Mouse (Mus musculus): ENCODE data around the gene Slc16a12. TPM values are rescaled to one million over a fixed set of nuclear protein-coding genes. Genes with fewer than 3 reads are reported as not detected.

The Slc16a12 gene
- polyA plus RNA-seq, 1 experiment from 2014 or later, result 13.4 TPM

DNA sequence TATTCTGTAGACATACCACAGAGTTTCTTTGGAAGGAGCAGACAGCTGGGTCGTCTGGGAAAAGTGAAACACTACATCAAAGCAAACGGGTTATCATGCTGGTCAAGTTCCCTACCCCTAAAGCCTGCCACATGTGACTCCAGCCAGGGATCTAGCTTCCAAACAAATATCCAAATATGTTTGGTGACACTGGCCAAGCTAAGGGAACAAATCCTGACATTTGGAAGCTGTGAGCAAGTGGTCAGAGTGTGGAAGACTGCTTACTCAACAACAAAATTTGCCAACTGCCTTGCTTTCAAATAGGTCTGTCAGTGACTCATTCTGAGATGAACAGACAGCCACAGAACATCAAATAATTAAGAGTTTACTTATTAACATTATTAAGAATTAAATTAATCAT lies 28.6 kb downstream of the Slc16a12 start:
- no peak for TF ChIP-seq CTCF (IDR thresholded peaks at IDR 0.05; ENCODE audit: low read depth)
- Histone ChIP-seq H3K36me3 (ENCODE audit: insufficient read depth) (no peaks in the 10 kb centered on the region), H3K9me3 (ENCODE audit: low read depth, low read length) (no peaks in the 10 kb centered on the region), H3K4me1 (ENCODE audit: insufficient read depth) (no peaks in the 10 kb centered on the region), H3K4me2 (no peak overlapping the region), H3K27me3 (ENCODE audit: insufficient read depth, low read length) (no peaks in the 10 kb centered on the region), H3K4me3 (ENCODE audit: low read depth, low read length) (no peak overlapping the region), H3K27ac (ENCODE audit: low read depth) (no peak overlapping the region), H3K9ac (no peak overlapping the region)
- DNase-seq, result no peak
- 35% methylated on average over 2 of the region's 2 CpGs for WGBS
- ATAC-seq (ENCODE audit: insufficient read depth), result no peak

DNA sequence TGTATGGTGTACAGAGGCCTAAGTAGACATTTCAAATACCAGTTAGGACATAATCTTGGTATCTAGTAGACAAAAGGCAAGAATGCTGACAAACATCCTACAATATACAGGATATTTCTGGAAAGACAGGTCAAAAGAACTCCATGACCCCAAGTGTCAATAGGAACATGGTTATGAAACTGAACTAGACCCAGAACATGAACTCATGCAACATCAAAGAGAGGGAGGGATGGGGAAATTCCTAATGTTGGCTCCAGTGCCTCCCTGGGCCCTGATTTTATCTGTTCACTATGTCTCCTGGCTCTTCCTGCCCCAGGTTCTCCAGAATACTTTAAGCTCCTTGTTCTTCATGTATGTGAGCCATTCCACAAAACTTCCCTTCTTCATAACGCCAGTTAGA lies 31.2 kb downstream of the Slc16a12 start:
- Histone ChIP-seq H3K36me3 (ENCODE audit: insufficient read depth) (no peaks in the 10 kb centered on the region), H3K4me1 (ENCODE audit: insufficient read depth) (no peaks in the 10 kb centered on the region), H3K4me2 (no peak overlapping the region), H3K27ac (ENCODE audit: low read depth) (no peak overlapping the region), H3K9me3 (ENCODE audit: low read depth, low read length) (no peaks in the 10 kb centered on the region), H3K9ac (no peak overlapping the region), H3K4me3 (ENCODE audit: low read depth, low read length) (no peak overlapping the region), H3K27me3 (ENCODE audit: insufficient read depth, low read length) (no peaks in the 10 kb centered on the region)
- TF ChIP-seq CTCF (IDR thresholded peaks at IDR 0.05; ENCODE audit: low read depth), result no peak
- no peak for ATAC-seq (ENCODE audit: insufficient read depth)
- 61% methylated on average over 1 of the region's 1 CpGs for WGBS
- no peak for DNase-seq

DNA sequence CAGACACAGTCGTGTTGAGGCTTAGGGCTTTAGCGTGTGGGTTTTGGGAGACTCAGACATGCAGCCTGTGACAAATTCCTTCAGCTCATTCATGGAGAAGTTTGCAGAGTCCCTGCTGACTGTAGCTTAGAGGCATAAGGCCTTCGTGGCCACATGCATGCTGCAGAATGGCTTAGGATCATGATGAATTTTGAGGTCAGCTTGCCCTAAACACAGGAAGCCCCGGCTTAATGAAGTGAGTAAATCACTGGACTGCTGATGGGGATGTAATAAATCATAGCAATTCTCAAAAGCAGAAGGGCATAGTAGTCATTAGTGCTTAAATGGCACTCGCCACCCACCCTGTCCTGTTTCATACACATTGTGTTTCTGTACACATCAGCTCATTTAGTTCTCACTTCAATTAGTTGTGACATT lies 32.8 kb downstream of the Slc16a12 start:
- Histone ChIP-seq H3K4me3 (ENCODE audit: low read depth, low read length) (no peak overlapping the region), H3K36me3 (ENCODE audit: insufficient read depth) (no peaks in the 10 kb centered on the region), H3K4me1 (ENCODE audit: insufficient read depth) (no peaks in the 10 kb centered on the region), H3K9me3 (ENCODE audit: low read depth, low read length) (no peaks in the 10 kb centered on the region), H3K9ac (no peak overlapping the region), H3K27me3 (ENCODE audit: insufficient read depth, low read length) (no peaks in the 10 kb centered on the region), H3K27ac (ENCODE audit: low read depth) (no peak overlapping the region), H3K4me2 (no peak overlapping the region)
- no peak for TF ChIP-seq CTCF (IDR thresholded peaks at IDR 0.05; ENCODE audit: low read depth)
- peak; percentile 22 for DNase-seq
- ATAC-seq (ENCODE audit: insufficient read depth), result 0 out of 2 replicates have a peak, but pooled peaks have one; percentile 28
- WGBS, result 35% methylated on average over 5 of the region's 5 CpGs

DNA sequence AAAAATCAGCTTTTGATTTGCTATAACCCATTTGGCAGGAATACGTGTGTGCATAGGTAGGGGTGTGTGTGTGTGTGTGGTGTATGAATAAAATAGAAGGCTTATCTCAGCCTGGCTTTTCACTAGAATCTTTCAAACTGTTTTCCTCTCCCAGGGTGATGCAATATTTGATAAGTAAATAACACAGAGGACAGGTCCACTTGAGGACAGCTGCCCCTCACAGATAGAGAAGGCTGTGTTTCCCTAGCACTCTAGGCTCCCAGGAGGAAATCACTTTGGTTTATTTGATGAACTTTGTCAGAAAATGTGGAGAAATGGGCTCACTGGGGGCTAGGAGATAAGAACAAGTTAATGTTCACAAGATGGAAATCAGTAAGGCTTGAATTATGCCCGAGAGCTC lies 35.0 kb downstream of the Slc16a12 start:
- ATAC-seq (ENCODE audit: insufficient read depth) (peak; percentile 76), DNase-seq (peak; percentile 44)
- WGBS, result 48% methylated on average over 2 of the region's 2 CpGs
- no peaks in the 10 kb centered on the region for H3K9me3 ChIP-seq (ENCODE audit: low read depth, low read length)
- H3K4me1 ChIP-seq (ENCODE audit: insufficient read depth), result 0 out of 2 replicates have a peak, but pooled peaks cover 5% of the 10 kb centered on the region
- H3K27ac ChIP-seq (ENCODE audit: low read depth), result peak overlapping the region; percentile 62; the same call in 1 of the 2 replicates
- H3K4me3 ChIP-seq (ENCODE audit: low read depth, low read length), result no peak overlapping the region
- H3K27me3 ChIP-seq (ENCODE audit: insufficient read depth, low read length), result no peaks in the 10 kb centered on the region
- TF ChIP-seq CTCF (IDR thresholded peaks at IDR 0.05; ENCODE audit: low read depth), result no peak
- H3K9ac ChIP-seq, result no peak overlapping the region
- no peak overlapping the region for H3K4me2 ChIP-seq
- no peaks in the 10 kb centered on the region for H3K36me3 ChIP-seq (ENCODE audit: insufficient read depth)

DNA sequence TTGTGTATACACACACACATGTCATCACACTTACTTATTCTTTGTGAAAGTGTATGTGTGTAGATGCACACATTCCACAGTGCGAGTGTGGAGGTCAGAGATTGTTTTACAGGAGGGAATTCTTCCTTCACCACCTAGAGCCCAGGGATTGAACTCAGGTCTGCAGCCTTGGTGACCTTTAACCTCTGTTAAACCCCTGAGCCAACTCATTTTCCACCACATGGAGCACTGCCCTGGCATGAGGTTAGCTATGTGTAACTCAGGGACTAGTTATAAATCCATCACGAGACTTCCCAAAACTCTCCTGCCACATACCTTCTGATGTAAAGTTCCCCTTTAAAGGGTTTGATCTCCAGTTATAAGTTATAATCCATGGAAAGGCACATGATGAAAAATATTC lies 38.9 kb downstream of the Slc16a12 start:
- no peak for DNase-seq
- Histone ChIP-seq H3K36me3 (ENCODE audit: insufficient read depth) (no peaks in the 10 kb centered on the region), H3K4me1 (ENCODE audit: insufficient read depth) (0 out of 2 replicates have a peak, but pooled peaks cover 8% of the 10 kb centered on the region), H3K4me3 (ENCODE audit: low read depth, low read length) (no peak overlapping the region), H3K9ac (no peak overlapping the region), H3K9me3 (ENCODE audit: low read depth, low read length) (no peaks in the 10 kb centered on the region), H3K27me3 (ENCODE audit: insufficient read depth, low read length) (no peaks in the 10 kb centered on the region), H3K27ac (ENCODE audit: low read depth) (no peak overlapping the region), H3K4me2 (no peak overlapping the region)
- 58% methylated on average over 2 of the region's 2 CpGs for WGBS
- TF ChIP-seq CTCF (IDR thresholded peaks at IDR 0.05; ENCODE audit: low read depth), result no peak
- ATAC-seq (ENCODE audit: insufficient read depth), result no peak

DNA sequence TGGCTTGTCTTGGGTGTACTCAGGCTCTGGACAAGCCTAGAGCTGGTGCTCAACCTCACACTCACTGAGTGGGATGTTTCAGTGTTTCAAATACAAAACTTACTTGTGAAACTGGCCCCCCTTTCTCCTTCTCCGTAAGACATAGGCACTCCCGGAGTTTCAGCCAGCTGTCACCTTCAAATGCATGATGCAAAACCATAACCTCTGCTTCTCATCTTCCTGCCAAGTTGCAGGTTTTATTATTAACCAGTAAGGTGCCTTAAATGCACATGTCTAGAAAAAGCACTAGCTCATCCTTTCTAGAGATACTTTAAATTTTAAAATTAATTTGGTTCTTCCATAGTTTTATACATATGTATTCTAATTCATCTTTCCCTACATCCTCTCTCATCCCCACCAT lies 39.5 kb downstream of the Slc16a12 start:
- no peak overlapping the region for H3K4me2 ChIP-seq
- TF ChIP-seq CTCF (IDR thresholded peaks at IDR 0.05; ENCODE audit: low read depth), result no peak
- ATAC-seq (ENCODE audit: insufficient read depth), result no peak
- H3K27ac ChIP-seq (ENCODE audit: low read depth), result peak overlapping the region; percentile 68; the same call in 1 of the 2 replicates
- no peaks in the 10 kb centered on the region for H3K36me3 ChIP-seq (ENCODE audit: insufficient read depth)
- WGBS, result 22% methylated on average over 2 of the region's 2 CpGs
- no peak for DNase-seq
- H3K9me3 ChIP-seq (ENCODE audit: low read depth, low read length), result no peaks in the 10 kb centered on the region
- no peak overlapping the region for H3K4me3 ChIP-seq (ENCODE audit: low read depth, low read length)
- no peaks in the 10 kb centered on the region for H3K27me3 ChIP-seq (ENCODE audit: insufficient read depth, low read length)
- H3K9ac ChIP-seq, result no peak overlapping the region
- 0 out of 2 replicates have a peak, but pooled peaks cover 8% of the 10 kb centered on the region for H3K4me1 ChIP-seq (ENCODE audit: insufficient read depth)

DNA sequence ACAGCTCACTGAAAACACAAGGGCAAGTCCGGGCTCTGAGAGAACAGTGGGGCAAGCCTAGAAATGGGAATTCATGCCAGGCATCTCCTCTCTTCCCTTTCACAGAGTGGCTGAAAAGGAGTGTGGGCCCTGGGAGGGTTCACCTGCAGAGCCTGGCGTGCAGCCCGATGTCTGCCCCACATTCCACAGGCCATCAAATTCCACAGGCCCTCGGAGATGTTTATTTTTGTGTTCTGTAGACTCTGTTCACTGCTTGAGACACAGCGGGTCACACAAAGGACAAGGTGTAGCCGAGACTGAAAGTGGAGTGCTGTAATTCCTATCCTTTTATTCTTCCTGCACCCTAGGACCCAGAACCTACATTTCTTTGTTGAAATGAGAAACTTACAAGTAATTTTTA lies 40.8 kb downstream of the Slc16a12 start:
- peak overlapping the region; percentile 68 for H3K27ac ChIP-seq (ENCODE audit: low read depth)
- H3K27me3 ChIP-seq (ENCODE audit: insufficient read depth, low read length), result no peaks in the 10 kb centered on the region
- H3K4me1 ChIP-seq (ENCODE audit: insufficient read depth), result 0 out of 2 replicates have a peak, but pooled peaks cover 8% of the 10 kb centered on the region
- WGBS, result 15% methylated on average over 6 of the region's 6 CpGs
- H3K4me2 ChIP-seq, result 0 out of 2 replicates have a peak overlapping the region, but pooled peaks have one; percentile 8
- H3K36me3 ChIP-seq (ENCODE audit: insufficient read depth), result no peaks in the 10 kb centered on the region
- H3K4me3 ChIP-seq (ENCODE audit: low read depth, low read length), result no peak overlapping the region
- TF ChIP-seq CTCF (IDR thresholded peaks at IDR 0.05; ENCODE audit: low read depth), result no peak
- DNase-seq (peak; percentile 74), ATAC-seq (ENCODE audit: insufficient read depth) (peak; percentile 87)
- no peak overlapping the region for H3K9ac ChIP-seq
- H3K9me3 ChIP-seq (ENCODE audit: low read depth, low read length), result no peaks in the 10 kb centered on the region
